Mouse (Mus musculus): ENCODE results near the gene March9. TPM values are rescaled to one million over a fixed set of nuclear protein-coding genes. Genes with fewer than 3 reads are reported as not detected.

March9 gene
- polyA plus RNA-seq (2021) = 28.6 TPM

GRCm38 (mm10) chr10:127059968-127060916 lies at the start of gene March9:
March9 (minus strand) TSS chr10:127060184.
- ATAC-seq = peak; percentile 45
- no peak for DNase-seq (ENCODE audit: low read depth, low spot score)
- ChIA-PET POLR2A (interaction anchor here (0.5 to 0.7 kb wide), 2 partner anchors 31 to 140 kb away, joined by 3 read pairs; no protein-coding TSS in a partner anchor), CTCF (no interaction called here)
- H3K27me3 ChIP-seq = no peaks in the 10 kb centered on the region
- in situ Hi-C loops (cut with MboI; ENCODE audit: low pct_unique_long_range_greater_than_20kb) = loop anchor here (25.0 kb wide), 1 partner anchor 602 kb away; the partner anchor contains the start of genes Nab2 and Nemp1
- TF ChIP-seq CTCF (IDR thresholded peaks at IDR 0.05) = no peak

- ChIA-PET CTCF (interaction anchor here (1.2 to 1.7 kb wide), 2 partner anchors 10 to 15 kb away, joined by 3 read pairs; no protein-coding TSS in a partner anchor), POLR2A (no interaction called here)
- no peaks in the 10 kb centered on the region for H3K27me3 ChIP-seq
- DNase-seq (ENCODE audit: low read depth, low spot score) = no peak
- no peak for TF ChIP-seq CTCF (IDR thresholded peaks at IDR 0.05)
- in situ Hi-C loops (cut with MboI; ENCODE audit: low pct_unique_long_range_greater_than_20kb) = no loop called here
- ATAC-seq = no peak
These were observed 48.2 kb upstream of the March9 start for GRCm38 (mm10) chr10:127108262-127108583.

DNA sequence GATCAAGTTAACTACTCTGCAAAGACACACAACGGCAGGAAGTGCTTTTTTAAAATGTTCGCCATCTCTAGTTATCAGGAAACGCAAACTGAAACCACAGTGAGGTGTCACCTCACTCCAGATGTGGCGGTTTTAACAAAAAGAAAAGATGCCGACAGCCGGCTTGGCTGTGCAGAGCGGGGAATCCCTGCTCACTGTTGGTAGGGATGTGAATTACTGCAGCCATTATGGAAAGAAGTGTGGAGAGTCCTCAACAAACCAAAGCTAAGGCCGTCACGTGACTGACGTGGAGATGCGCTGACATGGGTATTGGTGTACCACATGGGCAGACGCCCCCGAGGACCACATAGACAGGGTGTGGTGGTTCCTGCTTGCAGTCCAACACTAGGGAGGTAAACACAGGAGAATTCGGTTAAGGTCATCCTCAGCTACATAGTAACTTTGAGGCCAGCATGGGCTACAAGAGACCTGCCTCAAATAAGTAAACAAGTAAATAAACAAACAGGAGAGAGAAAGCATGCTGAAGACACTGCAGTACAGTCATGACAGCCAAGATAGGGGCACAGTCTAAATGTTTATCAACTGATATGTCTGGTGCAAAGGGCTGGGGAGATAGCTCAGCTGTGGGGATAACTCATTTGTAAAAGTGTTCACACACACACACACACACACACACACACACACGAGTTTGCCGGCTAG lies 47.7 kb upstream of the March9 start:
- ChIA-PET POLR2A (no interaction called here), CTCF (interaction anchor here (1.2 kb wide), 1 partner anchor 10 kb away, joined by 3 read pairs; no protein-coding TSS in a partner anchor)
- H3K27me3 ChIP-seq = no peaks in the 10 kb centered on the region
- in situ Hi-C loops (cut with MboI; ENCODE audit: low pct_unique_long_range_greater_than_20kb) = no loop called here
- no peak for TF ChIP-seq CTCF (IDR thresholded peaks at IDR 0.05)
- ATAC-seq = no peak
- no peak for DNase-seq (ENCODE audit: low read depth, low spot score)

GRCm38 (mm10) chr10:127103631-127104030 lies 43.6 kb upstream of the March9 start:
- ChIA-PET CTCF (no interaction called here), POLR2A (no interaction called here)
- TF ChIP-seq CTCF (IDR thresholded peaks at IDR 0.05) = no peak
- in situ Hi-C loops (cut with MboI; ENCODE audit: low pct_unique_long_range_greater_than_20kb) = no loop called here
- DNase-seq (ENCODE audit: low read depth, low spot score) (no peak), ATAC-seq (no peak)
- H3K27me3 ChIP-seq = no peaks in the 10 kb centered on the region

GRCm38 (mm10) chr10:127101151-127101550 lies 41.2 kb upstream of the March9 start:
- no peak for TF ChIP-seq CTCF (IDR thresholded peaks at IDR 0.05)
- DNase-seq (ENCODE audit: low read depth, low spot score) = no peak
- no peaks in the 10 kb centered on the region for H3K27me3 ChIP-seq
- POLR2A ChIA-PET = interaction anchor here (0.5 to 0.6 kb wide), 2 partner anchors 76 to 1240 kb away, joined by 3 to 6 read pairs; no protein-coding TSS in a partner anchor
- in situ Hi-C loops (cut with MboI; ENCODE audit: low pct_unique_long_range_greater_than_20kb) = no loop called here
- no peak for ATAC-seq
- CTCF ChIA-PET = no interaction called here

DNA sequence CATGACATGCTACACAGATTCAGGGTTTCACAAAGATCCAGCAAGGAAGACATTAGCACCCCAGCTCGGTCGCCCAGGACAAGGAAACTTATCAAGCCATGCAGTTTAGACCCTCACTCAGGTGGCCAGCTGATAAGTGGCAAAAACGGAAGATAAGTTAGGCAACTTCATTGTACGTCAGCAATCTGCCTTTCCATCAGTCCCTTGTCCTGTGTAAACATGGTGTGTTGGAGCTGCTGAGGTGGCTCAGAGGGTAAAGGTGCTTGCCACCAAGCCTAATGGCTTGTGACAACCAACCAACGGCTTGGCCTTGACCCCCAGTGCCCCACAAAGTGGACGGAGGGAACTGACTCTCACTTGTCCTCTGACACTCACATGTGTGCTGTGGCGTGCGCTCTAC lies 40.4 kb upstream of the March9 start:
- ATAC-seq (no peak), DNase-seq (ENCODE audit: low read depth, low spot score) (no peak)
- no peaks in the 10 kb centered on the region for H3K27me3 ChIP-seq
- TF ChIP-seq CTCF (IDR thresholded peaks at IDR 0.05) = no peak
- ChIA-PET CTCF (no interaction called here), POLR2A (interaction anchor here (0.5 kb wide), 1 partner anchor 1241 kb away, joined by 6 read pairs; no protein-coding TSS in a partner anchor)
- in situ Hi-C loops (cut with MboI; ENCODE audit: low pct_unique_long_range_greater_than_20kb) = no loop called here

- CTCF ChIA-PET = interaction anchor here (2.0 kb wide), 1 partner anchor 14 kb away, joined by 8 read pairs; no protein-coding TSS in a partner anchor
- POLR2A ChIA-PET = no interaction called here
- TF ChIP-seq CTCF (IDR thresholded peaks at IDR 0.05) = no peak
These were observed 39.9 kb upstream of the March9 start for GRCm38 (mm10) chr10:127099868-127100267.

DNA sequence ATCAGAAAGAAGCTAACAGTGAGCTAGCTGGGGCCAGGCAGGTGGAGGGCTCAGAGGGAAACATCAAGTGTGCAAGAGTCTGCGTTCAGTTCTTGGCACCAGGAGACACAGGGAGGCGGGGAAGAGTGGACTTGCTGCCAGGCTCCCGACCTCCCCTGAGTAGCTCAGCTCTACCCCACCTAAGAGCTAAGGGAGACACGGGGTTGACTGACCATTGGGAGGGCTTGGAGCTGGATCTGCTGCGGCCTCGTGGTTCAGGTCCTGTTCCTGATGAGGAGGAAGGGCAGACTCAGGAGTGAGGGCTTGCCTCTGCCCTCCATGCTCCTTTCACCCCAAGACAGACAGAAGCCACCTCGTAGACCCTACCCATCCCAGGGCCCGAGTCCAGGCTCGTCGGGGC lies 39.2 kb upstream of the March9 start:
- CTCF ChIA-PET = interaction anchor here (2.0 kb wide), 1 partner anchor 15 kb away, joined by 8 read pairs; no protein-coding TSS in a partner anchor
- DNase-seq (ENCODE audit: low read depth, low spot score) (no peak), ATAC-seq (no peak)
- no peaks in the 10 kb centered on the region for H3K27me3 ChIP-seq
- TF ChIP-seq CTCF (IDR thresholded peaks at IDR 0.05) = no peak
- in situ Hi-C loops (cut with MboI; ENCODE audit: low pct_unique_long_range_greater_than_20kb) = no loop called here
- POLR2A ChIA-PET = no interaction called here

More at GRCm38 (mm10) chr10:127099868-127100267, 39.9 kb upstream of the March9 start:
- in situ Hi-C loops (cut with MboI; ENCODE audit: low pct_unique_long_range_greater_than_20kb) = no loop called here
- no peaks in the 10 kb centered on the region for H3K27me3 ChIP-seq
- no peak for ATAC-seq
- DNase-seq (ENCODE audit: low read depth, low spot score) = no peak

- ATAC-seq (no peak), DNase-seq (ENCODE audit: low read depth, low spot score) (no peak)
- ChIA-PET CTCF (interaction anchor here (2.0 kb wide), 1 partner anchor 16 kb away, joined by 8 read pairs; no protein-coding TSS in a partner anchor), POLR2A (no interaction called here)
- no peaks in the 10 kb centered on the region for H3K27me3 ChIP-seq
- TF ChIP-seq CTCF (IDR thresholded peaks at IDR 0.05) = no peak
- in situ Hi-C loops (cut with MboI; ENCODE audit: low pct_unique_long_range_greater_than_20kb) = no loop called here
These were observed 38.5 kb upstream of the March9 start for GRCm38 (mm10) chr10:127098514-127098913.

DNA sequence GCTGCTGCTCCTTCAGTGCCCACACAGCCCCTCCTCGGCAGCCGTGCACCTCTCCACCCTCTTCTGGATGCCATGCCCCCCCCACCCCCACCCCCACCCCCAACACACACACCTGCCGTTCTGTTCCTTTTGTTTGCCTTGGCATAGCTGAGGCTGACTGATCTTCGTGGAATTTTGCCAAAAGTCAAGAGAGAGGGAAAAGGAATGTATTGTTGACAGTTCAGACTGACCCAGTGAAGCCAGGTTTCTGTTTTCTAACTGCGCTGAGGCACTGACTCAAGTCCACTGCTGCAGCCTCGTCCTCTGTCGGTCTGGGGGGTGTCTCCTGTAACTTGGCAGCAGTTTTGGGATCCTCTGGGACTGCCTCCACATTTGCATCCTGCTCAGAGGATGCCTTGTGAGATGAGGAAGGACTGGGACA lies 34.4 kb upstream of the March9 start:
- ATAC-seq (peak; percentile 57), DNase-seq (ENCODE audit: low read depth, low spot score) (peak; percentile 75)
- ChIA-PET POLR2A (no interaction called here), CTCF (interaction anchor here (0.9 kb wide), 1 partner anchor 13 kb away, joined by 3 read pairs; no protein-coding TSS in a partner anchor)
- TF ChIP-seq CTCF (IDR thresholded peaks at IDR 0.05) = no peak
- in situ Hi-C loops (cut with MboI; ENCODE audit: low pct_unique_long_range_greater_than_20kb) = no loop called here
- no peaks in the 10 kb centered on the region for H3K27me3 ChIP-seq

Data from Patski (cell line).